Mouse (Mus musculus): ENCODE results near the gene Cyp2w1. TPM values are rescaled to one million over a fixed set of nuclear protein-coding genes. Genes with fewer than 3 reads are reported as not detected.
A peak's percentile ranks its signal among the peaks of the same experiment; 100 is the strongest.

Cyp2w1 gene
- polyA plus RNA-seq, 1 experiment from 2014 or later: not detected

DNA sequence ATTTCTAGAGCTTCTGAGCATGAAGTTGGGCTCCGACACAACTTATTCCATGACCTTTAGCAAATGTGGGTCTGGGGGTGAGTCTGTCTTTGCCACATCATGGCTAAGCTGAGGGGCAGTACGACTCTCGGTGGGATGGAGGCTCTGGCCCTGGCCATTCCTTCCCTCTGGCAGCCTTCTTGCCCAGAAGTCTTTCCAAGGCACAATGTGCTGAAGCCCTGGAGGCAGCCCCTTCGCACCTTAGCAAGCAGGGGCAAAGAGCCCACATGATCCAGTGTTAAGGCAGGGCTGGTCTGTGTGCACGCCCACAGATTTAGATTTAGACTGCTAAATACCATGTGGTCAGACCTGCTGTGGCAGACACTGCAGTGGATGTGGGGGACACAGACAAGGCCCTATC lies 46.4 kb downstream of the Cyp2w1 start:
- no peak for DNase-seq (ENCODE audit: low spot score)

DNA sequence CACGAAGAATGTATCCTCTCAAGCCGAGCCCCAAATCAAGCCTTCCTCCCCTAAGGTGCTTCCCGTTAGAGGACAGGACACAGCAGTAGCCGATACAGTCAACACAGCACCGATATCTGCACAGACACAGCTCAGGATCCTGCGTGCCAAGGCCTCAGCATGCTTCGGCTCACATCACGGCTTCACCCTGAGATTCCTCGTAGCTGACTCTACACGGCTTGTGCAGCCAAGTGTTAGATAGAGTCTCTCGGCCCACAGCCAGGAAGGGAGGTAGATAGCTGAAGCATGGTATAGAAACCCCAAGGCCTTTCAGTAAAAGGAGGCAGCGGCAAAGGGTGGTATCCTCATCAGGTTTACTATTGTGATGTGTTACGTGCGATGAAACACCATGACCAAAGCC lies 47.6 kb downstream of the Cyp2w1 start:
- DNase-seq (ENCODE audit: low spot score): no peak

DNA sequence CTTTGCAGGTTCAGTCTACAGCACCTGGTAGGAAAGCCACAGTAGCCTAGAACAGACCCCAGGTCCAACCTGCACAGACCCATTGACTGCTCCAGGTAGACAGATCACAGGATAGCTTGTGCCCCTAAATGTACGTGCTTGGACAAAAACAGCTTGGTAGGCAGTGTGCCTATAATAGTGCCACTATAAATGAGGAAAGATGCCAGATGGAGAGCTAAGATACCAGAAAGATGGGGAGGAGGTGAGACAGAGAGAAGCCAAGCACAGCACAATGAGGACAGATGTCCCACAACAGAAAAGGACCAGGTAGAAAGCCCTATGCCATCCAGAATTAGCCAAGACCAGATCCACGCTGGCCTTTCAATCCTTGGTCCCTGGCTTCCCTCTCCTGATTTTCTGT lies 49.7 kb downstream of the Cyp2w1 start:
- no peak for DNase-seq (ENCODE audit: low spot score)

DNA sequence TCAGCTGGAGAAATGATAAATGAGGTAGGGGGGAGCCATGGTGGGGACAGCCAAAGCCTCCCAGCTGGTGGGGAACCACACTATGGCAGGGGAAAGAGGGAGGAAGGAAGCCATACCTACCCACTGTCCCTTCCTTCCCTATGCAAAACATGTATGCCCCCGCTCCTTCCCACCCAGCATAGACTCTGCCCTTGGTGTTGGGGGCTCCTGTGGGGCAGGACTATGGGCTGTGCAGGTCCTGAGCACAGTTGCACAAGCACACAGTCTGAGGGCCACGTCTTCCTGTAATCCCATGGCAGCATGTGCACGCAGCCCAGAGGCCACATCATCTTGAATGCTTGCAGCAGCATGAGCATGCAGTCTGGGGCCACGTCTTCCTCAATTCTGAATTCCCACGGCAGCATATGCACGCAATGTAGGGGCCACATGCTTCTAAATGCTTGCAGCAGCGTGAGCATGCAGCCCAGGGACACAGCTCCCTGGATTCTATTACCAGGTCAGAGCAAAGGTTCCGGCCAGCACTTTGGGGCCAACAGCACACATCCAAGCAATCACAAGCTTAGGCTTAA lies 51.4 kb downstream of the Cyp2w1 start:
- no peak for DNase-seq (ENCODE audit: low spot score)

DNA sequence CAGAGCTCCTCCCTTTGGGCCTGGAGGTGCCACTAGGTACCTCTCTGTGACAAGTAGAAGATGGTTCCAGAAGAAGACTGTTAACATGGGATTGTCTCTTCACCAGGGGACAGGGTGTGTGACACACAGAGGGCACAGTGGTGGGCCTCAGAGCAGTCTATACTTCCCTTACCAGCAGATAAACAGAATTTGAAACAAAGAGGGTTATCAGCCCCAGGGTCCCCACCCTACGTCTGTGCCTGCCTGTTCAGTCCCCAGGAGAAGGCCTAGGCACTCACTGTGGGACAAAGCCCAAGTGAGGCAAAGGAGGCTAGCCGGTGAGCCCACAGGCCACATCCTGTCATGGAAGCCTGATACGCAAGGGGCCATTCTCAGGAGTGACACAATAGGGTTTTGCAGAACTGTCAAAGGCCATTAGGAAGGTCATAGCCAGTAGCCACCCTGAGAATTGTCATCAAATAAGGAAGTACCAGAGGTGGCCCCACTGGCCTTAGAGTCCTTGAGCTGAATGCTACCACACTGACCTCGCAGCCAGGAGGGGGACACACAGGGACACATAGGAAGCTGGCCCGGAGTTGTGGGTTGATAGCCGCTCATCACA lies 52.5 kb downstream of the Cyp2w1 start, which contains the start of gene C130050O18Rik:
C130050O18Rik (plus strand) TSS at position 480 of the 601 bp plus-strand sequence.
- DNase-seq (ENCODE audit: low spot score): peak; percentile 31

DNA sequence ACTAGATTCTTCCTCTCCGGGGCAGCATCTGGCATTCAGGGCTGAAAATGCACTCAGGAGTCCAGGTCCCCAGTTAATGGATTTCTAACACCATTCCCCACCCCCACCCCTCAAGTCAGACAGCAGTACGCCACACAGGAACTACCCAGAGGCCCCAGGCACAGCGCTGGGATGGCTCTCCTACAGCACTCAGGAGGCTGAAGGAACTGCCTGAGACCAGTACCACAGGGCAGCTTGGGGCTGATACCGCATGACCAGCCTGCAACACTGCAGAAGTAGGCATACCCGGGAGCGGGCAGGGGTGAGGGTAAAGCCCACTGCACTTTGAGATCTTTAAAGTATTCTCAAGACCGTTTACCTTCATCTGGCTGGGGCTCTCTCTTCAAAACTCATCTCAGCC lies 53.1 kb downstream of the Cyp2w1 start:
- no peak for DNase-seq (ENCODE audit: low spot score)

DNA sequence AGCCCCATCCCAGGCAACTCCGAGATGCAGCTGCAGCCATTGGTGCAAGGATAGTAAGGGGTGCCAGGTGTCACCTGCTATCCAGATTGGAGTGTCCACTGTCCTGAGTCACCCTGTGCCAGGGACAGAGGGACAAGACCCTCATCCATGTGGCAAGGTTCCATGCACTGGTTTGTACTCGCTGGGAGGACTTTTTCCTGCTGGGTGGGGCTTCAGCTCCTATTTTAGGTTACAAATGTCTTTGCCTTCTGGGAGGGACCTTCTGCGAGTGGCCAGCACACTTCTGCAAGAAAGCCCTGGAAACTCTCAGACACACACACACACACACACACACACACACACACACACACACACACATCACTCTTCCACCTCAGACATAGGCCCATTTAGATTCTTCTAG lies 53.5 kb downstream of the Cyp2w1 start:
- DNase-seq (ENCODE audit: low spot score): no peak

MicroRNAs within 50 kb of the gene (microRNA counts, 519-probe panel; counts per million panel counts)
- microRNA mmu-miR-339-3p (473 counts per million, percentile 71 among the panel's probes with 10 or more counts), microRNA mmu-miR-339-5p (473 counts per million, percentile 71 among the panel's probes with 10 or more counts)

Small RNA genes lying within 50 kb of the gene (microRNA-seq; reads per million reads assigned to microRNA genes)
- gene Mir339 (ENCODE audit: borderline number of aligned reads): 455 reads per million, percentile 62 among the genes with 10 or more reads in this experiment

Other genes with a start within 250 kb of the Cyp2w1 start
- gene Prkar1b, start 202.6 kb upstream of the Cyp2w1 start, polyA plus RNA-seq (2015; fragmentation: Nextera tagmentation; extraction: Ambion mirVana): 2.4 and 3.5 TPM in 2 replicates
- gene Dnaaf5, start 202.4 kb upstream of the Cyp2w1 start, polyA plus RNA-seq (2015; fragmentation: Nextera tagmentation; extraction: Ambion mirVana): 3.4 and 4.1 TPM in 2 replicates
- gene Sun1, start 152.0 kb upstream of the Cyp2w1 start, polyA plus RNA-seq (2015; fragmentation: Nextera tagmentation; extraction: Ambion mirVana): 19.0 and 19.4 TPM in 2 replicates
- gene Get4, start 100.3 kb upstream of the Cyp2w1 start, polyA plus RNA-seq (2015; fragmentation: Nextera tagmentation; extraction: Ambion mirVana): 184 and 200 TPM in 2 replicates
- 3.1 TPM in 2 replicates for gene Adap1, start 27.0 kb upstream of the Cyp2w1 start, polyA plus RNA-seq (2015; fragmentation: Nextera tagmentation; extraction: Ambion mirVana)
- gene Cox19, start 1.2 kb upstream of the Cyp2w1 start, polyA plus RNA-seq (2015; fragmentation: Nextera tagmentation; extraction: Ambion mirVana): 110 and 112 TPM in 2 replicates
- gene Gpr146, start 25.1 kb downstream of the Cyp2w1 start, polyA plus RNA-seq (2015; fragmentation: Nextera tagmentation; extraction: Ambion mirVana): 5.5 and 7.4 TPM in 2 replicates
- 0.54 and 0.79 TPM in 2 replicates for gene C130050O18Rik, start 52.7 kb downstream of the Cyp2w1 start, polyA plus RNA-seq (2015; fragmentation: Nextera tagmentation; extraction: Ambion mirVana)
- 5.2 and 6.1 TPM in 2 replicates for gene Gper1, start 70.5 kb downstream of the Cyp2w1 start, polyA plus RNA-seq (2015; fragmentation: Nextera tagmentation; extraction: Ambion mirVana)
- gene 3110082I17Rik, start 107.9 kb downstream of the Cyp2w1 start, polyA plus RNA-seq (2015; fragmentation: Nextera tagmentation; extraction: Ambion mirVana): 19.6 and 19.9 TPM in 2 replicates
- 4.7 and 4.8 TPM in 2 replicates for gene Zfand2a, start 131.9 kb downstream of the Cyp2w1 start, polyA plus RNA-seq (2015; fragmentation: Nextera tagmentation; extraction: Ambion mirVana)
- gene Uncx, start 190.9 kb downstream of the Cyp2w1 start, polyA plus RNA-seq (2015; fragmentation: Nextera tagmentation; extraction: Ambion mirVana): 0.06 and 0.17 TPM in 2 replicates

Measured in thymus, postnatal 0 days (tissue).